Mouse (Mus musculus): Measurements from ENCODE around the gene Pax2. TPM values are rescaled to one million over a fixed set of nuclear protein-coding genes. Genes with fewer than 3 reads are reported as not detected.

Pax2 gene
- total and polyA plus RNA-seq, 3 experiments: not detected

GRCm38 (mm10) chr19:44752056-44752940 lies 3.5 kb upstream of the Pax2 start:
- H3K4me1 ChIP-seq (ENCODE audit: control insufficient read depth in 1 of 2, insufficient read depth in 2 of 2): peaks cover 5 to 31% of the 10 kb centered on the region in 2 experiments; a peak in 2 of 4 replicates
- DNase-seq (ENCODE audit: extremely low read depth): no peak
- in situ Hi-C loops (cut with MboI; ENCODE audit: low pct_ligation_motif_present, low pct_unique_long_range_greater_than_20kb, low sequenced_read_pairs) (loop anchor here (25.0 kb wide), 1 partner anchor 135 kb away; no protein-coding TSS in a partner anchor), dilution Hi-C loops (cut with MboI; ENCODE audit: extremely low pct_ligation_motif_present, extremely low pct_unique_long_range_greater_than_20kb, low sequenced_read_pairs) (no loop called here)
- no peak overlapping the region for H3K27ac ChIP-seq (ENCODE audit: insufficient read depth, low read depth)
- no peaks in the 10 kb centered on the region for H3K36me3 ChIP-seq (replicated peaks in 1 of 2; ENCODE audit: control insufficient read depth in 1 of 2, insufficient read depth in 1 of 2, low read length in 1 of 2)
- H3K27me3 ChIP-seq (replicated peaks): peaks cover 94% of the 10 kb centered on the region
- TF ChIP-seq E2F4 (IDR thresholded peaks at IDR 0.05; ENCODE audit: insufficient replicate concordance, low read depth, low read length) (no peak), ETS1 (conservative IDR thresholded peaks at IDR 0.05; ENCODE audit: low read depth, low read length) (no peak), RAD21 (IDR thresholded peaks at IDR 0.05; ENCODE audit: low read depth, low read length) (no peak), POLR2A (IDR thresholded peaks at IDR 0.05; ENCODE audit: low read depth, low read length) (no peak), TBP (conservative IDR thresholded peaks at IDR 0.05; ENCODE audit: low read depth, low read length) (no peak), IRF4 (IDR thresholded peaks at IDR 0.05; ENCODE audit: low read depth, low read length) (no peak), MEF2A (IDR thresholded peaks at IDR 0.05; ENCODE audit: borderline replicate concordance, low read depth, low read length) (no peak), JUND (conservative IDR thresholded peaks at IDR 0.05; ENCODE audit: low read depth, low read length) (no peak)
- H3K9me3 ChIP-seq (replicated peaks; ENCODE audit: low read length): peaks cover 5% of the 10 kb centered on the region
- H3K9ac ChIP-seq (ENCODE audit: insufficient read depth, low read depth): no peak overlapping the region
- no peak overlapping the region for H3K4me3 ChIP-seq (replicated peaks in 1 of 3; ENCODE audit: low read depth in 2 of 3, low read length in 2 of 3, poor library complexity in 1 of 3)
- H3K4me2 ChIP-seq (ENCODE audit: insufficient read depth, low read depth, poor library complexity, severe bottlenecking): no peak overlapping the region
- no peaks in the 10 kb centered on the region for H3K79me2 ChIP-seq (replicated peaks; ENCODE audit: control insufficient read depth, extremely low read depth, insufficient read depth, poor library complexity, severe bottlenecking)

GRCm38 (mm10) chr19:44753361-44753760 lies 2.5 kb upstream of the Pax2 start:
- in situ Hi-C loops (cut with MboI; ENCODE audit: low pct_ligation_motif_present, low pct_unique_long_range_greater_than_20kb, low sequenced_read_pairs): loop anchor here (25.0 kb wide), 1 partner anchor 134 kb away; no protein-coding TSS in a partner anchor

More at GRCm38 (mm10) chr19:44753361-44753760, 2.5 kb upstream of the Pax2 start:
- Histone ChIP-seq H3K4me1 (ENCODE audit: control insufficient read depth in 1 of 2, insufficient read depth in 2 of 2) (peaks cover 5 to 31% of the 10 kb centered on the region in 2 experiments; a peak in 2 of 4 replicates), H3K9me3 (replicated peaks; ENCODE audit: low read length) (peaks cover 9% of the 10 kb centered on the region), H3K9ac (ENCODE audit: insufficient read depth, low read depth) (no peak overlapping the region), H3K4me2 (ENCODE audit: insufficient read depth, low read depth, poor library complexity, severe bottlenecking) (no peak overlapping the region), H3K79me2 (replicated peaks; ENCODE audit: control insufficient read depth, extremely low read depth, insufficient read depth, poor library complexity, severe bottlenecking) (no peaks in the 10 kb centered on the region), H3K27me3 (replicated peaks) (peaks cover 93% of the 10 kb centered on the region), H3K36me3 (replicated peaks in 1 of 2; ENCODE audit: control insufficient read depth in 1 of 2, insufficient read depth in 1 of 2, low read length in 1 of 2) (no peaks in the 10 kb centered on the region), H3K27ac (ENCODE audit: insufficient read depth, low read depth) (no peak overlapping the region), H3K4me3 (replicated peaks in 1 of 3; ENCODE audit: low read depth in 2 of 3, low read length in 2 of 3, poor library complexity in 1 of 3) (no peak overlapping the region)
- DNase-seq (ENCODE audit: extremely low read depth): no peak
- TF ChIP-seq CHD1 (IDR thresholded peaks at IDR 0.05; ENCODE audit: low read depth, low read length) (no peak), IRF4 (IDR thresholded peaks at IDR 0.05; ENCODE audit: low read depth, low read length) (no peak), NRF1 (IDR thresholded peaks at IDR 0.05; ENCODE audit: low read depth, low read length) (no peak), USF2 (conservative IDR thresholded peaks at IDR 0.05; ENCODE audit: low read depth, low read length) (no peak)
- dilution Hi-C loops (cut with MboI; ENCODE audit: extremely low pct_ligation_motif_present, extremely low pct_unique_long_range_greater_than_20kb, low sequenced_read_pairs): no loop called here

Data from CH12.LX (cell line).